Mouse (Mus musculus) heart, adult 2 months (tissue): ENCODE measurements at regions not wholly inside any gene's neighbourhood (a gene's known extent, or its start where the extent isn't known, plus 50 kb on each side); places are given as distances from the start of the nearest gene placed in this dataset.

Source experiments
- CTCF ChIP-seq: fragments of 200-600 bp; IDR thresholded peaks from 2 replicates; pipeline ENCODE4 v1.8.1; 2022; ENCODE audit warnings: antibody characterized with exemption, mild to moderate bottlenecking, moderate library complexity
- EP300 ChIP-seq: fragments of 200-500 bp; IDR thresholded peaks from 2 replicates; pipeline ENCODE4 v1.6.1; 2011; ENCODE audit warnings: low read depth, low read length, control low read depth; ENCODE audit not compliant: insufficient read depth

DNA sequence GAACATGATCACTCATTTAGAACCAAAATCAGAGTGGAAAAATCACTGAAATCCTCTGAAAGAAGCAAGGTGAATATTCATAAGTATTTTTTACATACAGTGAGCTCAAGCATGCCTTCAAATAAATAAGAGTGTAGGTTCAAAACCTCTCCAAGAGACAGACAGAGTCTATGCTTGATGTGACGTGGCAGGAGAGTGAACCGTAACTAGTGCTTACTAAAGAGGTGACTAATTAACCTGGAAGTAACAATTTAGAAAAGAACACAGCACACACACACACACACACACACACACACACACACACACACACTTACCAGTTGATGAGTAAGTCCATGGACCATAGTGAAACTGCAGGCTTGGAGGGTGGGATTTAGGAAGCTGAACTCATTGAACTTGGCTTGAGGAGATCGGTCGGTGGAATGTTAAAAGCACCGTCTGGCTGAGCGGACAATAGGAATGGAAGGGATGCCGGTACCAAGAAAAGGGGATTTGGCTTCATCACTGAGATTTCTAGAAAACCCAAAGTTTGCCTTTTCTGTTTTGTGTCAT is 802.4 kb downstream of the Defb40 start:
- TF ChIP-seq CTCF (no peak), EP300 (no peak)
